Mouse (Mus musculus) left cerebral cortex, adult 2 months (tissue): Measurements from ENCODE around the gene Erbb3. TPM values are rescaled to one million over a fixed set of nuclear protein-coding genes. Genes with fewer than 3 reads are reported as not detected.
"Not testable (repeated sequence)": the region's sequence is repeated elsewhere in the genome, so short reads cannot be mapped to it uniquely, and the experiment has no call there.

Source experiments
- DNase-seq, 2 experiments: peaks; one replicate each; pipeline ENCODE4 v3.0.0; 2021 to 2022; ENCODE audit warnings: low spot score in 2 of 2, mixed read lengths in 1 of 2; ENCODE audit errors: extremely low spot score in 1 of 2
- H3K27ac ChIP-seq: fragments of 200-600 bp; 2 replicates; pipeline ENCODE4 v1.8.1; 2022
- H3K4me3 ChIP-seq: fragments of 200-600 bp; 2 replicates; pipeline ENCODE4 v1.8.1; 2022
- CTCF ChIP-seq: fragments of 200-600 bp; IDR thresholded peaks from 2 replicates; pipeline ENCODE4 v1.8.1; 2022; ENCODE audit warnings: antibody characterized with exemption, mild to moderate bottlenecking, moderate library complexity
- intact Hi-C: fragments of 180-260 bp; cut with DNase I; formaldehyde crosslinking; loops from one replicate; pipeline ENCODE4 v1.15.1; 2025
- long read RNA-seq, 2 experiments: library from polyadenylated mRNA; stranded (forward); transcript quantifications; one replicate each; pipeline ENCODE4 v2.0.0; 2021; ENCODE audit warnings: borderline mapping rate in 2 of 2
- total RNA-seq, 2 experiments: library from RNA; stranded (reverse); gene quantifications; 2 replicates each; pipeline ENCODE4 v1.2.3; 2021

The Erbb3 gene
- total RNA-seq, result 1 to 10 TPM; 5.0 to 5.4 TPM
- long read RNA-seq, experiment 1, full-length matches to known transcripts, result 2 of 4 reads
- long read RNA-seq, experiment 1, partial matches to known transcripts, result 0 of 4 reads
- long read RNA-seq, experiment 1, other reads (novel, unspliced or antisense), result 2 of 4 reads
- long read RNA-seq, experiment 2, full-length matches to known transcripts, result 5 of 7 reads
- long read RNA-seq, experiment 2, partial matches to known transcripts, result 0 of 7 reads
- long read RNA-seq, experiment 2, other reads (novel, unspliced or antisense), result 2 of 7 reads

- H3K4me3 ChIP-seq, result peak within 1 kb of the TSS; percentile 52
- intact Hi-C loops, result no loop called here
- DNase-seq, result no peak
- H3K27ac ChIP-seq, result 0 out of 2 replicates have a peak within 1 kb of the TSS, but pooled peaks have one; percentile 21
- no peak for TF ChIP-seq CTCF
Observed at GRCm38 (mm10) chr10:128589464-128590192, at the start of gene Erbb3. Gene Erbb3, minus strand, starts transcription at chr10:128589652.

GRCm38 (mm10) chr10:128637011-128637410 is 47.6 kb upstream of the Erbb3 start:
- DNase-seq, result no peak
- Histone ChIP-seq H3K4me3 (no peak overlapping the region), H3K27ac (no peak overlapping the region)
- no peak for TF ChIP-seq CTCF
- intact Hi-C loops, result no loop called here

GRCm38 (mm10) chr10:128636561-128636960 is 47.1 kb upstream of the Erbb3 start:
- Histone ChIP-seq H3K4me3 (no peak overlapping the region), H3K27ac (no peak overlapping the region)
- intact Hi-C loops, result no loop called here
- no peak for TF ChIP-seq CTCF
- no peak for DNase-seq

DNA sequence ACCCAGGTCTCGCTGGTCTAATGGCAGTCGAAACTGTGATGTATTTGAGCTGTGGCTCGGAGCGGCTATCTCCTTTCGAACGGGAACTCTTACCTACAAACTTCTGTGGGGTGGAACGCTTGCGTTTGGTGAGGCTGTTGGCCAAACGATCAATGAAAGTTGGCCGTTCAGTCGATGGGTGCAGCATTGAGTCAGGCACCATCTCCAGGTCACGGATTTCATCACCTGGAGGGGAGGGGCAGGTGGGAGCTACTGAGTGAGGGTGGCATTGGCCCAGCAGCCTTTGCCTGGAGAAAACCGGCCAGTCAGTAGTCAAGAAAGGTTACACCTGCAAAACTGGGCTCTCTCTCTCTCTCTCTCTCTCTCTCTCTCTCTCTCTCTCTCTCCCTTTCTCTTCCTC is 46.2 kb upstream of the Erbb3 start:
- intact Hi-C loops, result no loop called here
- DNase-seq, result no peak
- Histone ChIP-seq H3K4me3 (no peak overlapping the region), H3K27ac (no peak overlapping the region)
- no peak for TF ChIP-seq CTCF

GRCm38 (mm10) chr10:128631571-128631970 is 42.1 kb upstream of the Erbb3 start:
- DNase-seq, result no peak
- Histone ChIP-seq H3K27ac (no peak overlapping the region), H3K4me3 (no peak overlapping the region)
- intact Hi-C loops, result no loop called here
- no peak for TF ChIP-seq CTCF

- intact Hi-C loops, DNase-seq, H3K4me3 ChIP-seq, H3K27ac ChIP-seq: not testable (repeated sequence)
Observed at GRCm38 (mm10) chr10:128630306-128630705, 40.9 kb upstream of the Erbb3 start.

- no peak overlapping the region for H3K27ac ChIP-seq
- DNase-seq, result no peak
- no peak for TF ChIP-seq CTCF
- intact Hi-C loops, result no loop called here
- H3K4me3 ChIP-seq, result no peak overlapping the region
Observed at GRCm38 (mm10) chr10:128629746-128630145, 40.3 kb upstream of the Erbb3 start.

GRCm38 (mm10) chr10:128627398-128628317 is 38.2 kb upstream of the Erbb3 start:
- DNase-seq, result no peak
- intact Hi-C loops, result no loop called here
- Histone ChIP-seq H3K4me3 (no peak overlapping the region), H3K27ac (no peak overlapping the region)
- TF ChIP-seq CTCF, result no peak

DNA sequence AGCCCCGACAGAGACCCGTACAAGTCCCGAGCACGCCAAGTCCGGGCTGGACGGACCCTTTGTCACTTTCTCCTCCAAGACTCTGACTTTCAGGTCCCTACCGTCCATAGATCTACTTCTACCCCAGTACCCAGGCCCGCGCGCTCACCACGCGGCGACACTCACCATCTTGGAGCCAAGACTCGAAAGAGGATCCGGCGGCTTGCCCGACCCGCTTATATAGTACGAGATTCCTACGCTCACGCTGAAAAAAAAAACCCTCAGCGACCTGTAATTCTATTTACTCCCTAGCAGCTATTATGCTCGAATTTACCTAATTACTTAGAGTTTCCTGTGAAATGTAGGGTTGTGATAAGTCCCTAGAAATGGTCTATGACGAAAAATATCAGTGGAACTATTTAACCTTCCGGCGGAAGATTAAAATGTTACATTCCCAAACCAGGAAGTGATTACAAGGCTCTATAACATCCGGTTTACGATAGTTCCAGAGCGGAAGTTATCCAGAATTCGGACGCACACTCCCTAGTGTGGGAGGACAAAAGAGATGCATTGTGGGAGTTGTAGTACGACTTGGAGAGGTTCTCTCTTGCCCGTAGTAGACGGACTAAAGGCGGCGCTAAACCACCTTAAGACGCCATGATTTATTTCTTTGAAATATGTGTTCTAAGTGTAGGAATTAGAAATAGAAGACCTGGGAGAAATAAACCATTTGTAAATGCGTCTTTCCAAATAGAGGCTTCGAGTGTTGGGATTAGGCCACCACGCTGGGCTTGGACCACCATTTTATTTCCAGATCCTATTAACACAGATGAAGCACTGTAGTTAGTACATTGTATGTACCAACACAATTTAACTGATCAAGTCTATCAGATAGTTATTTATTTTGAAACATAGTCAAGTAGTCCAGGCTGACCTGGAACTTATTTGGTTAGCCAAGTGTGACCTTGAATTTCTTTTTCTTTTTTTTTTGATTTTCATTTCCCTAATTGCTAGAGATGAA is 37.2 kb upstream of the Erbb3 start, which contains the start of gene Rps26:
TSS of gene Rps26 (minus strand) at position 437 of the 1,000 bp plus-strand sequence.
- intact Hi-C loops, result loop anchor here (1.0 kb wide), 3 partner anchors 47 to 77 kb away; partner anchors contain the start of gene Rpl41
- H3K4me3 ChIP-seq, result peak within 1 kb of the TSS; percentile 85
- TF ChIP-seq CTCF, result peak; percentile 51
- peak within 1 kb of the TSS; percentile 98 for H3K27ac ChIP-seq
- peak; percentile 79 to 88 for DNase-seq

DNA sequence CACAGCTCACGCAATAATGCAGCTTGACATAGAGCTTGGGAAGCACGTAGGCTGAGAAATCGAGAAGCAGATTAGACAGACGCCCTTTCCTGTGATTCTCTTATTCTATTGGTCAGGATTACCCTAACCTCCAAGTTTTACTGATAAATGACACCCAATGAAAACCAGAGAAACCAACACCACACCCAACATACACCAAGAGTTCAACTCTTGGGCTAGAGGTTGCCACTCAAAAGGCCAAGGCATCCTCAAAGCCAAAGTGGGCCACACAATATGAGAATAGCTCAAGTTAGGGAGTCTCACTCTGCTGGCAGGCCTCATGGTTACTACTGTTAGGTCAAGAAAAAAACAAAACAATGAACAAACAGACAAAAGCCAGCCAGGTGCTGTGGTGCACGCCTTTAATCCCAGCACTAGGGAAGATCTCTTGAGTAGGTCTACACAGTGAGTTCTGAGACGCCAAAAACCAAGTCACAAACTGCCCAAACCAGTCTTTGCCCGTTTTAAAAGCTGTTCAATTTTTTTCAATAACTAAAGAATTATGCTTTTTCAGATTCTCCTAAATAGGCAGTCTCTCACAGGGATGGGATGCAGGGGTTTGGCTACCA is 35.9 kb upstream of the Erbb3 start:
- intact Hi-C loops, result no loop called here
- TF ChIP-seq CTCF, result no peak
- no peak overlapping the region for H3K27ac ChIP-seq
- peak overlapping the region; percentile 85 for H3K4me3 ChIP-seq
- no peak for DNase-seq

DNA sequence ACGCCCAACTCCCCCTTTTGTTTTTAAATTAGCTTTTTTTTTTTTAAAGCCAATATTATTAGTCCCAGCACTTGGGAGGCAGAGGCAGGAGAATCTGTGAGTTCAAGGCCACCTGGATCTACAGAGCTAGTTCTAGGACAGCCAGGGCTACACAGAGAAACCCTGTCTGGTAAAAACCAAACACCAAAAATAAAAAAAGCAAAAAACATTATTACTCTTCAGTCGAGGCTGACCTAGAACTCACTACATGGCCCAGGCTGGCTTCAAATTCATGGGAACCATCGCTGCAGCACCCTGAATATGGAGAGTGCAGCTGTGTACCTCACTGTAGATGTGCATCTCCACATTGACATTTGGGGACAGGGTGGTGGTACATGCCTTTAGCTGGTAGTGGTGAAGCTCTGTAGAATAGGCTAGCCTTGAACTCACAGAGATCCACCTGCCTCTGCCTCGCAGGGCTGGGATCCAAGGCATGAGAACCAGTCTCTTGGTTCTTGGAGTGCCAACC is 33.7 kb upstream of the Erbb3 start:
- DNase-seq, intact Hi-C loops, H3K4me3 ChIP-seq, H3K27ac ChIP-seq: not testable (repeated sequence)
